Comparison of ENCODE assay signal across 8 mouse cellular contexts in the genomic region with DNA sequence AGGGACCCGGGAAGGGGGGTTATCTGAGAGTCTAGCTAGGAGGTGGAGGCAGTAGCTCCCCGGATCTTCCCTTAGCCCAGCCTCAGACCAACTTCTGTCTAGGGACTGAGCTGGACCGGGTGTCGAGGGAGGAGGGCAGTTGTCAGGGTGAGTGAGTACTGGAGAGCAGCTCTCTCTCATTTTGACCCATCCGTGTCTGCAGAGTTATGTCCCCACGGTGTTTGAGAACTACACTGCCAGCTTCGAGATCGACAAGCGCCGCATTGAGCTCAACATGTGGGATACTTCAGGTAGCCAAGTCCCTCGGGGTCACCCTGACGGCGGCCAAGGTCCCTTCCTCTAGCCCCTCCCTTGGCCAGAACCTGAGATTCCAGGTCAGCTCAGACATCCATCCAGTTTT. TPM values are rescaled to one million over a fixed set of nuclear protein-coding genes. Genes with fewer than 3 reads are reported as not detected.
A peak's percentile ranks its signal among the peaks of the same experiment; 100 is the strongest.
DNase-seq lines count a peak whose midpoint lies in the region; ATAC-seq and TF ChIP-seq lines count a peak whose summit lies in the region.

No protein-coding gene starts in this region.

- peaks cover 8% of the 10 kb centered on the region for H3K36me3 ChIP-seq in heart, embryonic 10.5 days
- H3K36me3 ChIP-seq in E14TG2a.4 (ENCODE audit: insufficient read depth, low read length): peaks cover 13% of the 10 kb centered on the region
- peaks cover 30% of the 10 kb centered on the region for H3K36me3 ChIP-seq in hindbrain, embryonic 10.5 days
- H3K36me3 ChIP-seq in midbrain, embryonic 11.5 days (ENCODE audit: control insufficient read depth, insufficient read depth, low read length): no peaks in the 10 kb centered on the region

- peak overlapping the region; percentile 95 for H3K27ac ChIP-seq in heart, embryonic 10.5 days
- peak overlapping the region; percentile 96 for H3K27ac ChIP-seq in hindbrain, embryonic 10.5 days
- H3K27ac ChIP-seq in midbrain, embryonic 11.5 days (ENCODE audit: low read depth, low read length): peak overlapping the region; percentile 76; the same call in 1 of the 2 replicates

- H3K4me2 ChIP-seq in midbrain, embryonic 11.5 days: peak overlapping the region; percentile 83

- 0 out of 2 replicates have a peak, but pooled peaks cover 4% of the 10 kb centered on the region for H3K27me3 ChIP-seq in heart, embryonic 10.5 days (ENCODE audit: insufficient read depth, poor library complexity, severe bottlenecking)
- H3K27me3 ChIP-seq in E14TG2a.4 (ENCODE audit: insufficient read depth, low read length): peaks cover 59% of the 10 kb centered on the region
- peaks cover 13% of the 10 kb centered on the region for H3K27me3 ChIP-seq in hindbrain, embryonic 10.5 days (ENCODE audit: insufficient read depth, poor library complexity, severe bottlenecking)
- peaks cover 2% of the 10 kb centered on the region; the same call in 1 of the 2 replicates for H3K27me3 ChIP-seq in midbrain, embryonic 11.5 days (ENCODE audit: control insufficient read depth, insufficient read depth, low read length)

- H3K9me3 ChIP-seq in heart, embryonic 10.5 days: no peaks in the 10 kb centered on the region
- no peaks in the 10 kb centered on the region for H3K9me3 ChIP-seq in E14TG2a.4 (ENCODE audit: low read length)
- no peaks in the 10 kb centered on the region for H3K9me3 ChIP-seq in hindbrain, embryonic 10.5 days
- H3K9me3 ChIP-seq in midbrain, embryonic 11.5 days (ENCODE audit: control insufficient read depth, low read length): no peaks in the 10 kb centered on the region

- 5% methylated on average over 13 of the region's 13 CpGs for WGBS in heart, embryonic 10.5 days
- WGBS in hindbrain, embryonic 10.5 days: 4% methylated on average over 13 of the region's 13 CpGs
- 5% methylated on average over 13 of the region's 13 CpGs for WGBS in midbrain, embryonic 11.5 days

- ATAC-seq in midbrain, embryonic 11.5 days (ENCODE audit: low FRiP score): peak; percentile 10; the same call in 1 of the 2 replicates

- intact Hi-C loops in heart, postnatal 14 days (cut with DNase I): loop anchor here (5.0 kb wide), 1 partner anchor 84 kb away; a partner anchor contains a TSS

- DNase-seq in heart, embryonic 10.5 days (ENCODE audit: low spot score): no peak
- no peak for DNase-seq in heart, postnatal 14 days
- no peak for DNase-seq in hindbrain, embryonic 10.5 days (ENCODE audit: low spot score)
- DNase-seq in midbrain, embryonic 11.5 days (ENCODE audit: low spot score, missing footprints): no peak
- DNase-seq in urinary bladder, postnatal 25 days (ENCODE audit: low spot score): no peak
- DNase-seq in layer of hippocampus, adult 11-12 months (ENCODE audit: low spot score): no peak
- DNase-seq in spleen, adult 18-20 months: no peak

- TF ChIP-seq CTCF in E14TG2a.4 (conservative IDR thresholded peaks at IDR 0.05; ENCODE audit: low read length): no peak

- peak overlapping the region; percentile 95 for H3K4me3 ChIP-seq in heart, embryonic 10.5 days
- H3K4me3 ChIP-seq in E14TG2a.4 (replicated peaks; ENCODE audit: low read length): peak overlapping the region; percentile 87
- H3K4me3 ChIP-seq in hindbrain, embryonic 10.5 days: peak overlapping the region; percentile 75
- peak overlapping the region; percentile 85 for H3K4me3 ChIP-seq in midbrain, embryonic 11.5 days (ENCODE audit: low read depth, low read length)

- H3K9ac ChIP-seq in midbrain, embryonic 11.5 days (ENCODE audit: low read length): peak overlapping the region; percentile 84

- peaks cover 77% of the 10 kb centered on the region for H3K4me1 ChIP-seq in heart, embryonic 10.5 days
- H3K4me1 ChIP-seq in E14TG2a.4 (replicated peaks; ENCODE audit: low read depth, low read length): peaks cover 75% of the 10 kb centered on the region
- H3K4me1 ChIP-seq in hindbrain, embryonic 10.5 days (replicated peaks): peaks cover 92% of the 10 kb centered on the region
- H3K4me1 ChIP-seq in midbrain, embryonic 11.5 days (ENCODE audit: control insufficient read depth, insufficient read depth, low read length): peaks cover 41% of the 10 kb centered on the region

RNA-seq across cellular contexts. Expression of a gene that starts 2.7 kb away (rescaled TPM):
- 33.1 and 41.1 TPM in 2 replicates for polyA plus RNA-seq in heart, embryonic 10.5 days (2016; fragmentation: Nextera tagmentation; extraction: Ambion mirVana)
- total RNA-seq in heart, postnatal 14 days (2021): 10 to 100 TPM; 31.8 to 33.0 TPM
- 61.1 and 108 TPM in 2 replicates for polyA plus RNA-seq in hindbrain, embryonic 10.5 days (2016; fragmentation: Nextera tagmentation; extraction: Ambion mirVana)
- polyA plus RNA-seq in midbrain, embryonic 11.5 days (2014; fragmentation: Nextera tagmentation; extraction: Ambion mirVana): 43.5 and 47.6 TPM in 2 replicates

RNA-seq across cellular contexts. Expression of a gene that starts 3.9 kb away (rescaled TPM):
- polyA plus RNA-seq in heart, embryonic 10.5 days (2016; fragmentation: Nextera tagmentation; extraction: Ambion mirVana): 34.2 and 42.7 TPM in 2 replicates
- total RNA-seq in heart, postnatal 14 days (2021): 1 to 10 TPM; 5.9 to 6.7 TPM
- polyA plus RNA-seq in hindbrain, embryonic 10.5 days (2016; fragmentation: Nextera tagmentation; extraction: Ambion mirVana): 97.9 and 208 TPM in 2 replicates
- 35.5 and 37.5 TPM in 2 replicates for polyA plus RNA-seq in midbrain, embryonic 11.5 days (2014; fragmentation: Nextera tagmentation; extraction: Ambion mirVana)

RNA-seq across cellular contexts. Expression of a gene that starts 20.5 kb away (rescaled TPM):
- polyA plus RNA-seq in heart, embryonic 10.5 days (2016; fragmentation: Nextera tagmentation; extraction: Ambion mirVana): 9.4 and 9.8 TPM in 2 replicates
- 10 to 100 TPM; 12.2 TPM for total RNA-seq in heart, postnatal 14 days (2021)
- polyA plus RNA-seq in hindbrain, embryonic 10.5 days (2016; fragmentation: Nextera tagmentation; extraction: Ambion mirVana): 3.5 and 3.6 TPM in 2 replicates
- polyA plus RNA-seq in midbrain, embryonic 11.5 days (2014; fragmentation: Nextera tagmentation; extraction: Ambion mirVana): 2.7 and 4.1 TPM in 2 replicates

RNA-seq across cellular contexts. Expression of a gene that starts 26.6 kb away (rescaled TPM):
- polyA plus RNA-seq in heart, embryonic 10.5 days (2016; fragmentation: Nextera tagmentation; extraction: Ambion mirVana): 311 and 360 TPM in 2 replicates
- 10 to 100 TPM; 49.7 to 52.9 TPM for total RNA-seq in heart, postnatal 14 days (2021)
- 414 and 455 TPM in 2 replicates for polyA plus RNA-seq in hindbrain, embryonic 10.5 days (2016; fragmentation: Nextera tagmentation; extraction: Ambion mirVana)
- 385 and 399 TPM in 2 replicates for polyA plus RNA-seq in midbrain, embryonic 11.5 days (2014; fragmentation: Nextera tagmentation; extraction: Ambion mirVana)

RNA-seq across cellular contexts. Expression of a gene that starts 43.6 kb away (rescaled TPM):
- 57.6 and 95.1 TPM in 2 replicates for polyA plus RNA-seq in heart, embryonic 10.5 days (2016; fragmentation: Nextera tagmentation; extraction: Ambion mirVana)
- 10 to 100 TPM; 60.2 to 61.2 TPM for total RNA-seq in heart, postnatal 14 days (2021)
- 4.0 and 4.5 TPM in 2 replicates for polyA plus RNA-seq in hindbrain, embryonic 10.5 days (2016; fragmentation: Nextera tagmentation; extraction: Ambion mirVana)
- 1.7 and 2.4 TPM in 2 replicates for polyA plus RNA-seq in midbrain, embryonic 11.5 days (2014; fragmentation: Nextera tagmentation; extraction: Ambion mirVana)
